Mouse (Mus musculus): ENCODE data around the gene Otog.

DNA sequence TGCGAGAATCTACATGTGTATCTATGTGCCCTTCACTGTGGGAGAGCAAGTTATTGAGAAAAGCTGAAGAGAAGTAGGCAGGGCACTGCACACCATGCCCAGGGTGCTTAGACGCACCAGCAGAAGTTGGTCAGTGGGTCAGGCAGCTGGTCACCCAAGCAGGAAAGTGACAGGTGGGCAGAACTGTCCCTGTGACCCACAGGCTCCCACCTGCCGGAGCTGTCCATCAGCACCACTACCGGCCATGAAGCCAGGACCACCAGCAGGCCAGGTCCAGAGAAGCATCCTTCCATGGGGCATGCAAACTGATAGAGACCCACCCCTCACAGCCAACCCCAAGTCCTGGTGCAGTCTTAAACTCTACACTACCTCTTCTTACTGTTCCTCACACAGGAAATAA, 106.9 kb downstream of the Otog start:
- TF ChIP-seq CTCF (IDR thresholded peaks at IDR 0.05; ENCODE audit: control insufficient read depth, insufficient read depth, low read length) (no peak), POLR2A (IDR thresholded peaks at IDR 0.05; ENCODE audit: borderline replicate concordance, control insufficient read depth, low read depth, low read length) (no peak)
